Mouse (Mus musculus) liver, embryonic 13.5 days (tissue): ENCODE measurements around the gene Hoxd11. TPM values are rescaled to one million over a fixed set of nuclear protein-coding genes. Genes with fewer than 3 reads are reported as not detected.

Source experiments
- ATAC-seq: fragments of 200-750 bp; cut with Nextera tagmentation; 2 replicates; pipeline ENCODE4 v1.8.0; 2017; ENCODE audit warnings: low read depth, mild to moderate bottlenecking, moderate number of reproducible peaks, moderate library complexity
- DNase-seq: peaks from one replicate; pipeline ENCODE4 v3.0.0; 2022
- H3K27ac ChIP-seq: fragments of 300-500 bp; sonication (generic); 2 replicates; pipeline ENCODE4 v1.5.1; 2015; ENCODE audit warnings: moderate library complexity, mild to moderate bottlenecking, inconsistent platforms
- H3K27me3 ChIP-seq: fragments of 300-500 bp; sonication (generic); 2 replicates; pipeline ENCODE4 v1.6.1; 2015; ENCODE audit warnings: mild to moderate bottlenecking, inconsistent platforms
- H3K36me3 ChIP-seq: fragments of 300-500 bp; sonication (generic); 2 replicates; pipeline ENCODE4 v1.6.1; 2015; ENCODE audit warnings: mild to moderate bottlenecking, inconsistent platforms
- H3K4me1 ChIP-seq: fragments of 300-500 bp; sonication (generic); replicated peaks from 2 replicates; pipeline ENCODE4 v1.6.1; 2015; ENCODE audit warnings: inconsistent platforms
- H3K4me2 ChIP-seq: fragments of 300-500 bp; sonication (generic); 2 replicates; pipeline ENCODE4 v1.6.1; 2015; ENCODE audit warnings: inconsistent platforms, mild to moderate bottlenecking, moderate library complexity
- H3K4me3 ChIP-seq: fragments of 300-500 bp; sonication (generic); replicated peaks from 2 replicates; pipeline ENCODE4 v1.5.1; 2015; ENCODE audit warnings: mild to moderate bottlenecking, inconsistent platforms
- H3K9ac ChIP-seq: fragments of 300-500 bp; sonication (generic); 2 replicates; pipeline ENCODE4 v1.6.1; 2015; ENCODE audit warnings: mild to moderate bottlenecking, inconsistent platforms
- H3K9me3 ChIP-seq: fragments of 300-500 bp; sonication (generic); replicated peaks from 2 replicates; pipeline ENCODE4 v1.6.1; 2016; ENCODE audit warnings: inconsistent platforms
- WGBS: fragments of 180-500 bp; shearing (Covaris S2); methylation state at CpG from one replicate; pipeline ENCODE4 v1.1.7; 2015; ENCODE audit not compliant: insufficient replicate concordance; 5-methylcytosine and 5-hydroxymethylcytosine counted together
- polyA plus RNA-seq: library from polyadenylated mRNA; unstranded; fragments of >200 nt; fragmentation: Nextera tagmentation; extraction: Ambion mirVana; gene quantifications from 2 replicates; pipeline ENCODE4 v1.2.1, GENCODE M21; 2015

The Hoxd11 gene
- not detected in 2 replicates for polyA plus RNA-seq

GRCm38 (mm10) chr2:74678891-74679595 is at the start of gene Hoxd11:
Gene Hoxd11 (plus strand): TSS chr2:74679557.
- Histone ChIP-seq H3K27me3 (peaks cover 100% of the 10 kb centered on the region), H3K4me3 (no peak within 1 kb of the TSS), H3K27ac (no peak within 1 kb of the TSS), H3K9ac (no peak within 1 kb of the TSS), H3K4me2 (no peak within 1 kb of the TSS), H3K36me3 (no peaks in the 10 kb centered on the region), H3K4me1 (0 out of 2 replicates have a peak, but pooled peaks cover 7% of the 10 kb centered on the region), H3K9me3 (no peaks in the 10 kb centered on the region)
- WGBS: 3% methylated on average over 15 of the region's 15 CpGs
- DNase-seq (no peak), ATAC-seq (no peak)

- ATAC-seq: no peak
- Histone ChIP-seq H3K27me3 (no peaks in the 10 kb centered on the region), H3K9ac (no peak overlapping the region), H3K4me2 (no peak overlapping the region), H3K36me3 (no peaks in the 10 kb centered on the region), H3K4me3 (no peak overlapping the region), H3K4me1 (no peaks in the 10 kb centered on the region), H3K9me3 (no peaks in the 10 kb centered on the region), H3K27ac (no peak overlapping the region)
- DNase-seq: no peak
- 37% methylated on average over 4 of the region's 4 CpGs for WGBS
These were observed 43.9 kb upstream of the Hoxd11 start for GRCm38 (mm10) chr2:74635412-74635811.

- Histone ChIP-seq H3K4me2 (no peak overlapping the region), H3K4me3 (no peak overlapping the region), H3K9me3 (no peaks in the 10 kb centered on the region), H3K36me3 (no peaks in the 10 kb centered on the region), H3K9ac (no peak overlapping the region), H3K4me1 (no peaks in the 10 kb centered on the region), H3K27ac (no peak overlapping the region), H3K27me3 (peaks cover 34% of the 10 kb centered on the region)
- ATAC-seq (no peak), DNase-seq (no peak)
- 53% methylated on average over 5 of the region's 5 CpGs for WGBS
These were observed 36.9 kb upstream of the Hoxd11 start for GRCm38 (mm10) chr2:74642431-74642830.

- ATAC-seq (no peak), DNase-seq (no peak)
- no peaks in the 10 kb centered on the region for H3K4me1 ChIP-seq
- no peak overlapping the region for H3K4me2 ChIP-seq
- H3K27ac ChIP-seq: no peak overlapping the region
- peaks cover 66% of the 10 kb centered on the region for H3K27me3 ChIP-seq
- no peaks in the 10 kb centered on the region for H3K36me3 ChIP-seq
- no peak overlapping the region for H3K4me3 ChIP-seq
- H3K9ac ChIP-seq: no peak overlapping the region
- no peaks in the 10 kb centered on the region for H3K9me3 ChIP-seq
- WGBS: 50% methylated on average over 3 of the region's 3 CpGs
These were observed 33.7 kb upstream of the Hoxd11 start for GRCm38 (mm10) chr2:74645631-74646030.

GRCm38 (mm10) chr2:74647082-74647864 is 32.1 kb upstream of the Hoxd11 start:
- H3K9me3 ChIP-seq: no peaks in the 10 kb centered on the region
- ATAC-seq (no peak), DNase-seq (no peak)
- no peaks in the 10 kb centered on the region for H3K4me1 ChIP-seq
- H3K4me2 ChIP-seq: no peak overlapping the region
- H3K27ac ChIP-seq: no peak overlapping the region
- H3K4me3 ChIP-seq: no peak overlapping the region
- no peaks in the 10 kb centered on the region for H3K36me3 ChIP-seq
- 17% methylated on average over 7 of the region's 7 CpGs for WGBS
- H3K9ac ChIP-seq: no peak overlapping the region
- peaks cover 81% of the 10 kb centered on the region for H3K27me3 ChIP-seq

GRCm38 (mm10) chr2:74652996-74653340 is 26.4 kb upstream of the Hoxd11 start:
- peaks cover 91% of the 10 kb centered on the region for H3K27me3 ChIP-seq
- H3K36me3 ChIP-seq: no peaks in the 10 kb centered on the region
- peaks cover 3% of the 10 kb centered on the region; the same call in 1 of the 2 replicates for H3K4me1 ChIP-seq
- H3K9ac ChIP-seq: no peak overlapping the region
- no peak overlapping the region for H3K4me2 ChIP-seq
- H3K4me3 ChIP-seq: no peak overlapping the region
- WGBS: 22% methylated on average over 2 of the region's 2 CpGs
- no peak overlapping the region for H3K27ac ChIP-seq
- no peaks in the 10 kb centered on the region for H3K9me3 ChIP-seq
- ATAC-seq: no peak
- no peak for DNase-seq

- Histone ChIP-seq H3K4me2 (no peak overlapping the region), H3K4me1 (peaks cover 3% of the 10 kb centered on the region; the same call in 1 of the 2 replicates), H3K4me3 (no peak overlapping the region), H3K27me3 (peaks cover 91% of the 10 kb centered on the region), H3K9me3 (no peaks in the 10 kb centered on the region), H3K9ac (no peak overlapping the region), H3K36me3 (no peaks in the 10 kb centered on the region), H3K27ac (no peak overlapping the region)
- WGBS: 9% methylated on average over 17 of the region's 17 CpGs
- no peak for ATAC-seq
- DNase-seq: no peak
These were observed 25.4 kb upstream of the Hoxd11 start for GRCm38 (mm10) chr2:74653781-74654535.

GRCm38 (mm10) chr2:74654743-74655419 is 24.5 kb upstream of the Hoxd11 start:
- no peak overlapping the region for H3K4me3 ChIP-seq
- DNase-seq (no peak), ATAC-seq (no peak)
- H3K4me1 ChIP-seq: peaks cover 3% of the 10 kb centered on the region; the same call in 1 of the 2 replicates
- no peak overlapping the region for H3K4me2 ChIP-seq
- H3K27me3 ChIP-seq: peaks cover 91% of the 10 kb centered on the region
- no peak overlapping the region for H3K9ac ChIP-seq
- WGBS: 8% methylated on average over 19 of the region's 20 CpGs
- H3K36me3 ChIP-seq: no peaks in the 10 kb centered on the region
- H3K27ac ChIP-seq: no peak overlapping the region
- H3K9me3 ChIP-seq: no peaks in the 10 kb centered on the region

GRCm38 (mm10) chr2:74655420-74655781 is 24.0 kb upstream of the Hoxd11 start:
- Histone ChIP-seq H3K27ac (no peak overlapping the region), H3K9me3 (no peaks in the 10 kb centered on the region), H3K4me2 (peak overlapping the region; percentile 53), H3K4me3 (peak overlapping the region; percentile 44), H3K27me3 (peaks cover 91% of the 10 kb centered on the region), H3K36me3 (no peaks in the 10 kb centered on the region), H3K4me1 (peaks cover 3% of the 10 kb centered on the region; the same call in 1 of the 2 replicates), H3K9ac (no peak overlapping the region)
- no peak for DNase-seq
- ATAC-seq: no peak
- under 1% methylated on average over 37 of the region's 47 CpGs for WGBS

- H3K27ac ChIP-seq: no peak overlapping the region
- under 1% methylated on average over 59 of the region's 69 CpGs for WGBS
- peaks cover 91% of the 10 kb centered on the region for H3K27me3 ChIP-seq
- H3K9me3 ChIP-seq: no peaks in the 10 kb centered on the region
- peaks cover 3% of the 10 kb centered on the region; the same call in 1 of the 2 replicates for H3K4me1 ChIP-seq
- DNase-seq (no peak), ATAC-seq (no peak)
- no peak overlapping the region for H3K9ac ChIP-seq
- peak overlapping the region; percentile 44 for H3K4me3 ChIP-seq
- H3K36me3 ChIP-seq: no peaks in the 10 kb centered on the region
- peak overlapping the region; percentile 53 for H3K4me2 ChIP-seq
These were observed 23.3 kb upstream of the Hoxd11 start for GRCm38 (mm10) chr2:74655821-74656631.
